Mouse (Mus musculus): Measurements from ENCODE around the gene Rnf182.

- no peak for TF ChIP-seq POLR2A (IDR thresholded peaks at IDR 0.05; ENCODE audit: control insufficient read depth, extremely low read depth, insufficient read depth, low read length, poor library complexity)
- TF ChIP-seq CTCF (IDR thresholded peaks at IDR 0.05; ENCODE audit: borderline replicate concordance, control insufficient read depth, extremely low read depth, insufficient read depth, low read length, poor library complexity): no peak
Measured at GRCm38 (mm10) chr13:43716514-43717036, 101.1 kb downstream of the Rnf182 start.
